Mouse (Mus musculus) hindbrain, embryonic 11.5 days (tissue): ENCODE measurements around the gene 2510002D24Rik. TPM values are rescaled to one million over a fixed set of nuclear protein-coding genes. Genes with fewer than 3 reads are reported as not detected.
"Not testable (repeated sequence)": the region's sequence is repeated elsewhere in the genome, so short reads cannot be mapped to it uniquely, and the experiment has no call there.

Source experiments
- ATAC-seq: fragments of 200-750 bp; cut with Nextera tagmentation; 2 replicates; pipeline ENCODE4 v1.8.0; 2017; ENCODE audit warnings: mild to moderate bottlenecking, moderate TSS enrichment, moderate library complexity; ENCODE audit not compliant: low FRiP score
- DNase-seq: peaks from one replicate; pipeline ENCODE4 v3.0.0-alpha.2; 2015; ENCODE audit warnings: low spot score
- H3K27ac ChIP-seq: fragments of 300-500 bp; sonication (generic); 2 replicates; pipeline ENCODE4 v1.5.1; 2014; ENCODE audit warnings: mild to moderate bottlenecking, low read depth, low read length
- H3K27me3 ChIP-seq: fragments of 300-500 bp; sonication (generic); 2 replicates; pipeline ENCODE4 v1.6.1; 2014; ENCODE audit warnings: mild to moderate bottlenecking, low read length, moderate library complexity, mixed read lengths; ENCODE audit not compliant: control insufficient read depth, insufficient read depth
- H3K36me3 ChIP-seq: fragments of 300-500 bp; sonication (generic); 2 replicates; pipeline ENCODE4 v1.6.1; 2014; ENCODE audit warnings: mild to moderate bottlenecking, low read length, moderate library complexity, mixed read lengths; ENCODE audit not compliant: control insufficient read depth, insufficient read depth
- H3K4me1 ChIP-seq: fragments of 300-500 bp; sonication (generic); replicated peaks from 2 replicates; pipeline ENCODE4 v1.6.1; 2014; ENCODE audit warnings: low read length, mixed read lengths; ENCODE audit not compliant: control insufficient read depth, insufficient read depth
- H3K4me2 ChIP-seq: fragments of 300-500 bp; sonication (generic); replicated peaks from 2 replicates; pipeline ENCODE4 v1.6.1; 2014; ENCODE audit warnings: mild to moderate bottlenecking, low read depth, low read length
- H3K4me3 ChIP-seq: fragments of 300-500 bp; sonication (generic); 2 replicates; pipeline ENCODE4 v1.5.1; 2014; ENCODE audit warnings: low read depth, low read length
- H3K9ac ChIP-seq: fragments of 300-500 bp; sonication (generic); 2 replicates; pipeline ENCODE4 v1.6.1; 2014; ENCODE audit warnings: low read depth, low read length
- H3K9me3 ChIP-seq: fragments of 300-500 bp; sonication (generic); 2 replicates; pipeline ENCODE4 v1.6.1; 2016; ENCODE audit warnings: low read length; ENCODE audit not compliant: control insufficient read depth
- WGBS: fragments of 180-500 bp; shearing (Covaris S2); extraction: QIAGEN DNeasy Blood & Tissue Kit; methylation state at CpG from one replicate; pipeline ENCODE4 v1.1.7; 2014; 5-methylcytosine and 5-hydroxymethylcytosine counted together
- polyA plus RNA-seq: library from polyadenylated mRNA; unstranded; fragments of >200 nt; fragmentation: Nextera tagmentation; extraction: Ambion mirVana; gene quantifications from 2 replicates; pipeline ENCODE4 v1.2.1, GENCODE M21; 2014

2510002D24Rik gene
- polyA plus RNA-seq, 1 experiment from 2014 or later, result 25.6 TPM

DNA sequence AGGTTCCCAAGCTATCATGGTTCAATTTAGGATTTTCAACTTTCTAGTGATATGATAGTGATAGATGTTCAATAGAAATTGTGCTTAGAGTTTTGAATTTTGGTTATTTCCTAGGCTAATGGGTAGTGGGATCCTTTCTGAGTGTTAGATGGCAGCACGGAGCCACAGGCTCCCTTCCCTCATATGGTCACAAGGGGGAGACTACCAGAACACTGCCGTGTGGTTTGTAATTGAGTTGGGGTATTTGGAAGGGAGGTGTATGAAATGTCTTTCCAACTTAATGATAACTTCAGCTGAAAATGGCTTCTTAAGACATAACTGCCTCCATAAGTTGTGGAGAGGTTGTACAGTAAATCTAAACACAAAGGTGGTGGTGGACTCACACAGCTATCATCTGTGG lies 2.9 kb upstream of the 2510002D24Rik start:
- Histone ChIP-seq H3K4me2 (no peak overlapping the region), H3K27ac (no peak overlapping the region), H3K27me3 (no peaks in the 10 kb centered on the region), H3K4me1 (no peaks in the 10 kb centered on the region), H3K36me3 (no peaks in the 10 kb centered on the region; the same call in 1 of the 2 replicates), H3K9ac (no peak overlapping the region), H3K4me3 (no peak overlapping the region), H3K9me3 (no peaks in the 10 kb centered on the region)
- 81% methylated on average over 2 of the region's 2 CpGs for WGBS
- ATAC-seq, result no peak
- DNase-seq, result no peak

GRCm38 (mm10) chr16:18836073-18836467 lies 308 bp upstream of the 2510002D24Rik start:
- no peak overlapping the region for H3K27ac ChIP-seq
- H3K9ac ChIP-seq, result no peak overlapping the region; the same call in 1 of the 2 replicates
- H3K4me1 ChIP-seq, result no peaks in the 10 kb centered on the region
- DNase-seq, result no peak
- no peaks in the 10 kb centered on the region for H3K9me3 ChIP-seq
- no peaks in the 10 kb centered on the region; the same call in 1 of the 2 replicates for H3K36me3 ChIP-seq
- peak; percentile 62 for ATAC-seq
- 27% methylated on average over 3 of the region's 3 CpGs for WGBS
- no peaks in the 10 kb centered on the region for H3K27me3 ChIP-seq
- H3K4me3 ChIP-seq, result peak overlapping the region; percentile 86
- H3K4me2 ChIP-seq, result peak overlapping the region; percentile 74

DNA sequence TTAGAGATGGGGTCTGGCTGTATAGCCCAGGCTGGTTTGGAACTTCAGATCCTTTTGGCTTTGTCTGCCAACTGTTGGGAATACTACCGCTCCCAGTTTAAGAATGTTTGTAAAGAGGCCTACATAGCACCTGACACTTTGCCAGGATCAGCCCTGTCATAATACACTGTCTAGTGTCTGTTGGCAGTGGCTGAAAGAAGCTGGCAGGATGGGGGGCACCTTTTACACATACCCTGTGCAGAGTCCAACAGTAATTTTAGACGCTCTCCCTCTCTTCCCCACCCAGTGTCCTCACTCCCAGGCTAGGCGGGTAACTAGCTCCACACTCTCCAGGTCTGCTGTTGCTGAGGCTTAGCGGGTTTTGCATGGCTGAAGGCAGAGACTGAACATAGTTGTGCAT lies 2.0 kb downstream of the 2510002D24Rik start:
- H3K9me3 ChIP-seq, result no peaks in the 10 kb centered on the region
- H3K4me2 ChIP-seq, result no peak overlapping the region
- ATAC-seq (no peak), DNase-seq (no peak)
- H3K27me3 ChIP-seq, result no peaks in the 10 kb centered on the region
- H3K4me1 ChIP-seq, result no peaks in the 10 kb centered on the region
- WGBS, result 97% methylated on average over 4 of the region's 4 CpGs
- H3K9ac ChIP-seq, result no peak overlapping the region
- no peak overlapping the region for H3K27ac ChIP-seq
- no peak overlapping the region for H3K4me3 ChIP-seq
- no peaks in the 10 kb centered on the region for H3K36me3 ChIP-seq

DNA sequence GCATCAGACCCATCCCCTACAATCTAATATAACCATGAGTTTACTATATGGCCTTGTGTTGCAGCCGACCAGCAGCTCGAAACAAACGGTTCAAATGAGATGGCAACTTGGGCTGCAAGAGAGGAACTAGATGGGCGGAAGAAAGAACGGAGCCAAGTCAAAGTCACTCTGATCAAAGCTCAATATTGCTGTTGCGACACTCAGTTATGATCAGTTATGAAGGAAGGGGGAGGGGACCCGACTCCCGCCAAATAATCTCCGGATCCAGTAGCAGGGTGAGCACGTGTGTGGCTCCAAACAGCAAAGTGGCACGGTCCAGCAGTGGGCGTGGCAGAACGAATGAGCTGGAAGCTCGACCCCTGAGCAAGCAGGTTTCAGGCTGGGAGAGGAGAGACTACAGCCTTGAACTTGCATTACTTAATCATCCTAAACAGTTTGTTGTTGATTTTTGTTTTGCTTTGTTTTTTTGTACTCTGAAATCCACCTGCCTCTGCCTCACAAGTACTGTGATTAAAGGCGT lies 10.0 kb downstream of the 2510002D24Rik start:
- Histone ChIP-seq H3K27me3 (no peaks in the 10 kb centered on the region), H3K9me3 (no peaks in the 10 kb centered on the region), H3K36me3 (no peaks in the 10 kb centered on the region), H3K4me3 (no peak overlapping the region), H3K27ac (no peak overlapping the region), H3K4me2 (no peak overlapping the region), H3K9ac (no peak overlapping the region), H3K4me1 (no peaks in the 10 kb centered on the region)
- ATAC-seq (no peak), DNase-seq (no peak)
- 90% methylated on average over 15 of the region's 15 CpGs for WGBS

GRCm38 (mm10) chr16:18849521-18850190 lies 13.3 kb downstream of the 2510002D24Rik start:
- ATAC-seq, H3K27ac ChIP-seq, H3K9me3 ChIP-seq, H3K4me2 ChIP-seq, H3K4me3 ChIP-seq, DNase-seq, H3K36me3 ChIP-seq, H3K27me3 ChIP-seq, H3K9ac ChIP-seq, H3K4me1 ChIP-seq: not testable (repeated sequence)
- WGBS, result 92% methylated on average over 15 of the region's 17 CpGs

DNA sequence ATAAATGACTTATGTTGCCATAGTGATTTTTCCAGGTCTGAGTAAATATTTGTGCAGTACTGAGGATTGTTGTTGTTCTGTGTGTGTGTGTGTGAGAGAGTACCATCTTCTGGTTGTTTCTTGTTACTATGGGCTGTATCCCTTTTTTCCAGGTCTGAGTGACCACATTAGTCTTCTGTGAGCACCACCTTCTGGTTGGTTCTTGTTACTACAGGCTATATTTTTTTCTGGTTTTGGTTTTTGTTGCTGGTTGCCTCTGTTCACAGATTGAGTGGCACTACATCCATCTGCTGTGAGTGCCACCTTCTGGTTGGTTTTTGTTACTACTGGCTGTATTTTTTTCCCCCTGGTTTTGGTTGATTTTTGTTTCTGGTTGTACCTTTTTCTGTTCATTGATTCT lies 22.2 kb downstream of the 2510002D24Rik start:
- Histone ChIP-seq H3K4me2 (no peak overlapping the region), H3K36me3 (no peaks in the 10 kb centered on the region), H3K4me1 (no peaks in the 10 kb centered on the region), H3K27ac (no peak overlapping the region), H3K27me3 (no peaks in the 10 kb centered on the region), H3K9ac (no peak overlapping the region), H3K9me3 (no peaks in the 10 kb centered on the region), H3K4me3 (no peak overlapping the region)
- no peak for ATAC-seq
- peak; percentile 42 for DNase-seq

DNA sequence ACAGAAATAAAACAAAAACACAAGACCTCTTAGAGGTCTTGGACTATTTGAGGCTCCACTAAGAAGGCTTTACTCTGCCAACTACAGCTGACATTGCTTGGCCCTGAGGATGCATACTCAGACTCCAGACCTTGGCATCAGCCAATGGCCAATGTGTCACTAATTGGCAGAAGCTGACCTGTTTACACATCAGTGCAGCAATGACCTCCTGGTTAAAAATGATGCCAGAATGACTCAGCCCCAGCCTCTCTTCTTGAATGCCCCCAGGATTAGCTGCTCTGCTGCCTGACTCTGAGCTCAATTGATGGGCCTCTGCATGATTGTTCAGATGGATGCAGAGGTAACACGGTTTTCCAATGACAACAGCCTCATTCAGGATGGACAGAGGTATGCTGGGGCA lies 23.8 kb downstream of the 2510002D24Rik start:
- Histone ChIP-seq H3K9me3 (no peaks in the 10 kb centered on the region), H3K27me3 (no peaks in the 10 kb centered on the region), H3K36me3 (no peaks in the 10 kb centered on the region), H3K27ac (no peak overlapping the region), H3K9ac (no peak overlapping the region), H3K4me3 (no peak overlapping the region), H3K4me2 (no peak overlapping the region), H3K4me1 (no peaks in the 10 kb centered on the region)
- no peak for DNase-seq
- no peak for ATAC-seq
- 81% methylated on average over 1 of the region's 1 CpGs for WGBS

DNA sequence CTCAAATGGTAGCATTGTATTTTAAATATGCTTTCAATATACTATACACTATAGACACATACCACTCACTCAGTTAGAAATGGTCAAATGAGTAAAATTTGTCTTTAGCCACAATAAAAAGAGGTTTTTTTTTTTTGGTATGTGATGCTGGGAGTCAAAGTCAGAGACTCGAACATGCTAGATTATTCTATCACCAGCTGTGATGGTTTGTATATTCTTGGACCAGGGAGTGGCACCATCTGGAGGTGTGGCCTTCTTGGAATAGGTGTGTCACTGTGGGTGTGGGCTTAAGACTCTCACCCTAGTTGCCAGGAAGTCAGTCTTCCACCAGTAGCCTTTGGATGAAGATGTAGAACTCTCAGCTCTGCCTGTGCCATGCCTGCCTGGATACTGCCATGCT lies 34.1 kb downstream of the 2510002D24Rik start:
- not testable (repeated sequence) for H3K4me1 ChIP-seq, H3K27ac ChIP-seq, ATAC-seq, H3K27me3 ChIP-seq, H3K9ac ChIP-seq, H3K4me3 ChIP-seq, H3K9me3 ChIP-seq, DNase-seq, H3K36me3 ChIP-seq, H3K4me2 ChIP-seq
- 84% methylated on average over 1 of the region's 1 CpGs for WGBS

GRCm38 (mm10) chr16:18876091-18876441 lies 39.7 kb downstream of the 2510002D24Rik start:
- DNase-seq, result no peak
- peak overlapping the region; percentile 95 for H3K27ac ChIP-seq
- peak overlapping the region; percentile 95 for H3K9ac ChIP-seq
- H3K27me3 ChIP-seq, result no peaks in the 10 kb centered on the region
- H3K4me1 ChIP-seq, result no peaks in the 10 kb centered on the region
- H3K4me2 ChIP-seq, result peak overlapping the region; percentile 74
- peaks cover 5% of the 10 kb centered on the region; the same call in 1 of the 2 replicates for H3K36me3 ChIP-seq
- no peaks in the 10 kb centered on the region for H3K9me3 ChIP-seq
- ATAC-seq, result no peak; the same call in 1 of the 2 replicates
- H3K4me3 ChIP-seq, result peak overlapping the region; percentile 90
- 2% methylated on average over 17 of the region's 17 CpGs for WGBS
